ENCODE assay signal across 12 mouse cellular contexts in the genomic region with DNA sequence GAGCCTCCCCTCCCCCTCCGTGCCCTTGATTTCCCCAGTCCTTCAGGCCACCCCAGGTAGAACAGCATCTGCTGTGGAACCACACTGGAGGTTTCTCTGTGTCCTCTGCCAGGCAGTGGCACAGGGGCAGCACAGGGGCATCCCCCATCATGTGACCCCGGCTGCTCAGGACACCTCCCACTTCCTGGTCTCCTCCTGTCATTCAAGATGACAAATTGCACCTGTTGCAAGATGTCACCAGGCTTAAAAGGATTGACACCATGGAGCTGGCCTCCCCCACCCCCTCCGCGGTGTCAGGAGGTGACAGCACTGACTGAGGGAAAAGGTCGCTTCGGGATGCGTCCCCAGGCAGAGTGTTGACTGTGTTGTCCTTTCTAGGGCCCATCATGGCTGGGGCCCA. TPM values are rescaled to one million over a fixed set of nuclear protein-coding genes. Genes with fewer than 3 reads are reported as not detected.
A peak's percentile ranks its signal among the peaks of the same experiment; 100 is the strongest.
DNase-seq lines count a peak whose midpoint lies in the region; ATAC-seq lines count a peak whose summit lies in the region.
"Had no signal": no experiment of that assay in that cellular context is flagged by ENCODE, and none has a peak within 500 bp of the region (broad histone marks: within the 10 kb centered on the region; RNA-seq: fewer than 3 reads in every experiment).

No protein-coding gene starts in this region.

- peak; percentile 50 for DNase-seq in A20 (ENCODE audit: low read depth, low spot score)
- DNase-seq in B cell, adult 2 months, result peak; percentile 78 to 80
- DNase-seq in adrenal gland, adult 8-10 months, result no peak
- DNase-seq in hindbrain, embryonic 10.5 days (ENCODE audit: low spot score), result no peak
- DNase-seq: gastrocnemius, postnatal 25 days; kidney, adult 18-20 months had no signal

- no peak overlapping the region for H3K9ac ChIP-seq in embryonic facial prominence, embryonic 13.5 days
- H3K9ac ChIP-seq in hindbrain, embryonic 16.5 days (ENCODE audit: low read depth, low read length), result no peak overlapping the region

- WGBS in embryonic facial prominence, embryonic 13.5 days, result 72% methylated on average over 7 of the region's 7 CpGs
- WGBS in hindbrain, embryonic 16.5 days, result 70% methylated on average over 7 of the region's 7 CpGs
- WGBS in hindbrain, embryonic 10.5 days, result 73% methylated on average over 7 of the region's 7 CpGs

- ATAC-seq in embryonic facial prominence, embryonic 13.5 days (ENCODE audit: insufficient number of reproducible peaks, insufficient read depth, low FRiP score, low TSS enrichment, low read depth), result no peak
- peak; percentile 60 for ATAC-seq in neutrophil, adult 5-6 weeks (ENCODE audit: extremely low read depth, insufficient number of reproducible peaks, low FRiP score, poor library complexity, severe bottlenecking)
- ATAC-seq in hindbrain, embryonic 16.5 days, result no peak

- H3K27me3 ChIP-seq in embryonic facial prominence, embryonic 13.5 days, result no peaks in the 10 kb centered on the region
- no peaks in the 10 kb centered on the region for H3K27me3 ChIP-seq in hindbrain, embryonic 16.5 days (replicated peaks; ENCODE audit: control insufficient read depth, insufficient read depth, low read length)
- H3K27me3 ChIP-seq in hindbrain, embryonic 10.5 days (ENCODE audit: insufficient read depth, poor library complexity, severe bottlenecking), result no peaks in the 10 kb centered on the region

- peaks cover 6% of the 10 kb centered on the region for H3K9me3 ChIP-seq in embryonic facial prominence, embryonic 13.5 days
- H3K9me3 ChIP-seq in hindbrain, embryonic 16.5 days (ENCODE audit: control insufficient read depth, low read length), result no peaks in the 10 kb centered on the region
- H3K9me3 ChIP-seq in hindbrain, embryonic 10.5 days, result no peaks in the 10 kb centered on the region

- peak overlapping the region; percentile 60; the same call in 1 of the 2 replicates for H3K27ac ChIP-seq in embryonic facial prominence, embryonic 13.5 days
- no peak overlapping the region for H3K27ac ChIP-seq in hindbrain, embryonic 16.5 days (ENCODE audit: low read depth, low read length)
- no peak overlapping the region for H3K27ac ChIP-seq in hindbrain, embryonic 10.5 days

- H3K4me3 ChIP-seq in embryonic facial prominence, embryonic 13.5 days, result no peak overlapping the region
- H3K4me3 ChIP-seq in hindbrain, embryonic 16.5 days (ENCODE audit: low read length), result no peak overlapping the region
- H3K4me3 ChIP-seq in hindbrain, embryonic 10.5 days, result no peak overlapping the region

- H3K36me3 ChIP-seq in embryonic facial prominence, embryonic 13.5 days, result no peaks in the 10 kb centered on the region
- no peaks in the 10 kb centered on the region for H3K36me3 ChIP-seq in hindbrain, embryonic 16.5 days (ENCODE audit: control insufficient read depth, insufficient read depth, low read length)
- no peaks in the 10 kb centered on the region for H3K36me3 ChIP-seq in hindbrain, embryonic 10.5 days

- H3K4me1 ChIP-seq in embryonic facial prominence, embryonic 13.5 days, result peaks cover 9% of the 10 kb centered on the region; the same call in 1 of the 2 replicates
- no peaks in the 10 kb centered on the region for H3K4me1 ChIP-seq in hindbrain, embryonic 16.5 days (ENCODE audit: control insufficient read depth, insufficient read depth, low read depth, low read length)
- peaks cover 20% of the 10 kb centered on the region for H3K4me1 ChIP-seq in hindbrain, embryonic 10.5 days (replicated peaks)

- no peak overlapping the region for H3K4me2 ChIP-seq in embryonic facial prominence, embryonic 13.5 days
- H3K4me2 ChIP-seq in hindbrain, embryonic 16.5 days (ENCODE audit: low read length), result no peak overlapping the region

RNA-seq across cellular contexts. Expression of gene Tatdn2, which starts 27.0 kb away (rescaled TPM):
- polyA plus RNA-seq in embryonic facial prominence, embryonic 13.5 days (2015; fragmentation: Nextera tagmentation; extraction: Ambion mirVana), result 0.70 and 0.72 TPM in 2 replicates
- total RNA-seq in neutrophil, adult 5-6 weeks (2017), result 125 and 154 TPM in 2 replicates
- polyA plus RNA-seq in hindbrain, embryonic 16.5 days (2015; fragmentation: Nextera tagmentation; extraction: Ambion mirVana), result 0.56 and 1.3 TPM in 2 replicates
- total RNA-seq in adrenal gland, adult 8-10 months (2022), result 10 to 100 TPM; 56.1 to 74.8 (median 64.0) TPM
- 0.41 and 1.2 TPM in 2 replicates for polyA plus RNA-seq in hindbrain, embryonic 10.5 days (2016; fragmentation: Nextera tagmentation; extraction: Ambion mirVana)

RNA-seq across cellular contexts. Expression of gene Irak2, which starts 31.6 kb away (rescaled TPM):
- polyA plus RNA-seq in embryonic facial prominence, embryonic 13.5 days (2015; fragmentation: Nextera tagmentation; extraction: Ambion mirVana), result 2.4 and 2.8 TPM in 2 replicates
- total RNA-seq in neutrophil, adult 5-6 weeks (2017), result 151 and 160 TPM in 2 replicates
- 2.6 and 2.8 TPM in 2 replicates for polyA plus RNA-seq in hindbrain, embryonic 16.5 days (2015; fragmentation: Nextera tagmentation; extraction: Ambion mirVana)
- 10 to 100 TPM; 11.8 to 38.3 (median 22.4) TPM for total RNA-seq in adrenal gland, adult 8-10 months (2022)
- polyA plus RNA-seq in hindbrain, embryonic 10.5 days (2016; fragmentation: Nextera tagmentation; extraction: Ambion mirVana), result 5.1 and 6.8 TPM in 2 replicates

RNA-seq across cellular contexts. Expression of gene Vhl, which starts 46.1 kb away (rescaled TPM):
- polyA plus RNA-seq in embryonic facial prominence, embryonic 13.5 days (2015; fragmentation: Nextera tagmentation; extraction: Ambion mirVana), result 48.0 and 50.0 TPM in 2 replicates
- total RNA-seq in neutrophil, adult 5-6 weeks (2017), result 14.9 and 17.6 TPM in 2 replicates
- 73.0 and 74.5 TPM in 2 replicates for polyA plus RNA-seq in hindbrain, embryonic 16.5 days (2015; fragmentation: Nextera tagmentation; extraction: Ambion mirVana)
- 10 to 100 TPM; 29.5 to 34.0 (median 32.1) TPM for total RNA-seq in adrenal gland, adult 8-10 months (2022)
- polyA plus RNA-seq in hindbrain, embryonic 10.5 days (2016; fragmentation: Nextera tagmentation; extraction: Ambion mirVana), result 43.0 and 45.8 TPM in 2 replicates

RNA-seq across cellular contexts. Expression of gene Ghrl, which starts 49.9 kb away (rescaled TPM):
- polyA plus RNA-seq in embryonic facial prominence, embryonic 13.5 days (2015; fragmentation: Nextera tagmentation; extraction: Ambion mirVana), result 0.32 TPM in 1 of 2 replicates, not detected in the other
- total RNA-seq in neutrophil, adult 5-6 weeks (2017), result 0.74 TPM in 1 of 2 replicates, not detected in the other
- 0.93 and 1.2 TPM in 2 replicates for polyA plus RNA-seq in hindbrain, embryonic 16.5 days (2015; fragmentation: Nextera tagmentation; extraction: Ambion mirVana)
- total RNA-seq in adrenal gland, adult 8-10 months (2022), result 1 to 10 TPM in 1 of 4 experiments, not detected in 3; 1.4 TPM
- 0.98 TPM in 1 of 2 replicates, not detected in the other for polyA plus RNA-seq in hindbrain, embryonic 10.5 days (2016; fragmentation: Nextera tagmentation; extraction: Ambion mirVana)
- total RNA-seq: adrenal gland, adult 18-20 months; gastrocnemius, postnatal 25 days; left cerebral cortex, postnatal 14 days had no signal
- polyA plus RNA-seq: embryonic facial prominence, embryonic 11.5 days had no signal

Comparison
In these comparisons a context has a peak if more than half of its experiments do, and no peak if none do; other contexts are left out.
1. DNase-seq: peak in A20 (single experiment) and B cell, adult 2 months (2 of 2); none in adrenal gland, adult 8-10 months (single experiment) and hindbrain, embryonic 10.5 days (single experiment).